Mouse (Mus musculus) liver, embryonic 13.5 days (tissue): Measurements from ENCODE around the gene Slc27a5. TPM values are rescaled to one million over a fixed set of nuclear protein-coding genes. Genes with fewer than 3 reads are reported as not detected.

Experiments used
- ATAC-seq: fragments of 200-750 bp; cut with Nextera tagmentation; 2 replicates; pipeline ENCODE4 v1.8.0; 2017; ENCODE audit warnings: low read depth, mild to moderate bottlenecking, moderate number of reproducible peaks, moderate library complexity
- DNase-seq: peaks from one replicate; pipeline ENCODE4 v3.0.0; 2022
- H3K27ac ChIP-seq: fragments of 300-500 bp; sonication (generic); 2 replicates; pipeline ENCODE4 v1.5.1; 2015; ENCODE audit warnings: moderate library complexity, mild to moderate bottlenecking, inconsistent platforms
- H3K27me3 ChIP-seq: fragments of 300-500 bp; sonication (generic); 2 replicates; pipeline ENCODE4 v1.6.1; 2015; ENCODE audit warnings: mild to moderate bottlenecking, inconsistent platforms
- H3K36me3 ChIP-seq: fragments of 300-500 bp; sonication (generic); 2 replicates; pipeline ENCODE4 v1.6.1; 2015; ENCODE audit warnings: mild to moderate bottlenecking, inconsistent platforms
- H3K4me1 ChIP-seq: fragments of 300-500 bp; sonication (generic); replicated peaks from 2 replicates; pipeline ENCODE4 v1.6.1; 2015; ENCODE audit warnings: inconsistent platforms
- H3K4me2 ChIP-seq: fragments of 300-500 bp; sonication (generic); 2 replicates; pipeline ENCODE4 v1.6.1; 2015; ENCODE audit warnings: inconsistent platforms, mild to moderate bottlenecking, moderate library complexity
- H3K4me3 ChIP-seq: fragments of 300-500 bp; sonication (generic); replicated peaks from 2 replicates; pipeline ENCODE4 v1.5.1; 2015; ENCODE audit warnings: mild to moderate bottlenecking, inconsistent platforms
- H3K9ac ChIP-seq: fragments of 300-500 bp; sonication (generic); 2 replicates; pipeline ENCODE4 v1.6.1; 2015; ENCODE audit warnings: mild to moderate bottlenecking, inconsistent platforms
- H3K9me3 ChIP-seq: fragments of 300-500 bp; sonication (generic); replicated peaks from 2 replicates; pipeline ENCODE4 v1.6.1; 2016; ENCODE audit warnings: inconsistent platforms
- WGBS: fragments of 180-500 bp; shearing (Covaris S2); methylation state at CpG from one replicate; pipeline ENCODE4 v1.1.7; 2015; ENCODE audit not compliant: insufficient replicate concordance; 5-methylcytosine and 5-hydroxymethylcytosine counted together
- polyA plus RNA-seq: library from polyadenylated mRNA; unstranded; fragments of >200 nt; fragmentation: Nextera tagmentation; extraction: Ambion mirVana; gene quantifications from 2 replicates; pipeline ENCODE4 v1.2.1, GENCODE M21; 2015

Gene Slc27a5
- polyA plus RNA-seq, 1 experiment from 2014 or later = 4.9 TPM

DNA sequence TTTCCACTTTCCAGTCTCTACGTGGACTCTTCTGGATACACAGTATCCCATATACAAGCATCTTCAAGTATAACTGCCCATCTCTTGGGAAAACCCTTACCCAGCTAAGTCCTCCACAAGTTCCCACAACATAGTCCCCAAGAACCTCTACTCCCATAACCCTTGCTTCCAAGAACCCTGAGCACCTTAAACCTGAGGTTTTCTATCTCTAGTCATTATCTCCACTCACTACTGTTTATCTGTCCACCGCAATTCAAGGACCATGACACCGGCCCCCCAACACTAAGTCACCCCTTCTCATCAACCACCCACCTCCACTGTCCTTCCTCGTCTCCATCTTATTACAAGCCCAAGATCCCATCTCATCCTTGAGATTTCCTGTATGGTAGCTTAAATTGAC, 38.8 kb upstream of the Slc27a5 start:
- Histone ChIP-seq H3K27ac (peak overlapping the region; percentile 97), H3K4me3 (peak overlapping the region; percentile 86), H3K9ac (peak overlapping the region; percentile 97), H3K27me3 (peaks cover 12% of the 10 kb centered on the region), H3K4me1 (peaks cover 66% of the 10 kb centered on the region), H3K4me2 (peak overlapping the region; percentile 74), H3K9me3 (no peaks in the 10 kb centered on the region), H3K36me3 (peaks cover 34% of the 10 kb centered on the region)
- ATAC-seq = no peak
- 28% methylated on average over 4 of the region's 4 CpGs for WGBS
- no peak for DNase-seq

DNA sequence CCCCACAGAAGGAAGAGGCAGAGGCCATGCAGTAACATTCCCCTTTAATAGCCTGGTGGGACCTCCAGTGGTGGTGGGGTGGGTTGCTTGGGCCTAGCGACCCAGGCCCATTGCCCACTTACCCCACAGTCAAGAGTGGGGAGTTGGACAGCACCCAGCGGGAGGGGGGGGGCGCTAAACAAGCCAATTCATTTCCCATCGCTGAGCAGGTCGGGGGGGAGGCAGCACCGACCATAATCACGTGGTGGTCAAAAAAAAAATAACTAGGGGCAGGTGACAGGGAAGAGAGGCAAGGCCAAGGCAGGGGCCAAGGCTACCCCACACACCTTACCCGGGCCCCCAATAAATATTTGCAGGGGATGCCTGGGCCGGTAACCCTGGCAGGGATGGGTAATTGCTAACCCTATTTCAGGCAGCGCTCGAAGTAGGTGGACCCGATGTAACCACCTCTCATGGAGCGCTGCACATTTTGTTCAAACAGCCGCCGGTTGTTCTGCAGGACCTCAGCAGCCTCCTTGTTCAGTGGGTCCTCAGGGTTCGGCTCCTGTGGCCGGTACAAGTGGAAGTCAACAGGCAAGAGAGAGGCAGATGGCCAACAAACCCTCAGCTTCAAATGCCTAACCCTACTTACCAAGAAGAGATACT, 37.3 kb upstream of the Slc27a5 start:
- Histone ChIP-seq H3K9ac (peak overlapping the region; percentile 88), H3K4me2 (peak overlapping the region; percentile 74), H3K27ac (peak overlapping the region; percentile 97), H3K4me3 (peak overlapping the region; percentile 78), H3K27me3 (no peaks in the 10 kb centered on the region), H3K4me1 (peaks cover 63% of the 10 kb centered on the region), H3K36me3 (peaks cover 49% of the 10 kb centered on the region), H3K9me3 (no peaks in the 10 kb centered on the region)
- DNase-seq (no peak), ATAC-seq (no peak)
- WGBS = 79% methylated on average over 16 of the region's 17 CpGs

DNA sequence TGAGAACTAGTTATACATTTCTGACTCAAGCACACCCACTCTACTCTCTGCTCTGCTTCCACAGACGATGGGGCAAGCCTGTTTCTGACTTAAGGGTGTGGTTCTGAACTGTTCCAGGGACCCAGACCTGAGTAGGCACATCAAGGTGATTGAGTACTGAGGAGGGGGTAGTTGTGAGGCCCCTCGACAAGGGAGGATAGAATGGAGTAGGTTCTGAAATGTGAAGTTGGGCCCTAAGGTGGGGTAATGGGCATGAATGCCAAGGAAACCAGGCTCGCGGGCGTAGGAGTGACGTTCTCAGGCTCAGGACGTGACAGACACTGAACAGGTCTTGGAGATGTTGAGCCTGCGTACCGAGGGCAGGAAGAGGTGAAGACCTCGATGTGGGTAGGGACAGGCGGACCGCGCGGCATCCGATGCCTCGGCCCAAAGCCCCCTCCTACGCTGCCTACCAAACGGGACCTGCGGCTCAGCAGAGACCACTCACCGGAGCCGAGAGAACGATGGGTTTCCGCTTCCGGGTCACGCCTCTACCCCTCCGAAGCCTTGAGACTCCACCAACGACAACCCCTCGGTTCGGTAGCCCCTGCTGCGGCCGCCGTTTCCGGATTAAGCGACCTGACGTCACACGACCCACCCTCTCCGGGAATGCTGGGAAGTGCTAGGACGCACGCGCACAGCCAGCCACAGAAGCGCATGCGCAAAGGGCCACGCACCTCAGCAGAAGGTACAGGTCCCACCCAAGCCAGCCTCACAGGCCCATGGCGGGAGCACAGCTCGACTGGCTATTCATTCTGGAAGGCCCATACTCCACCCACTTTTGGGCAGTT, 36.4 kb upstream of the Slc27a5 start, which contains the start of gene Chmp2a:
TSS of gene Chmp2a (minus strand) at position 660 of the 830 bp plus-strand sequence.
- peak within 1 kb of the TSS; percentile 78 for H3K4me3 ChIP-seq
- peak within 1 kb of the TSS; percentile 74 for H3K4me2 ChIP-seq
- DNase-seq (peak; percentile 96), ATAC-seq (peak; percentile 76)
- WGBS = under 1% methylated on average over 45 of the region's 45 CpGs
- no peaks in the 10 kb centered on the region for H3K27me3 ChIP-seq
- peaks cover 54% of the 10 kb centered on the region for H3K4me1 ChIP-seq
- peak within 1 kb of the TSS; percentile 88 for H3K9ac ChIP-seq
- peaks cover 59% of the 10 kb centered on the region for H3K36me3 ChIP-seq
- H3K27ac ChIP-seq = peak within 1 kb of the TSS; percentile 97
- no peaks in the 10 kb centered on the region for H3K9me3 ChIP-seq

DNA sequence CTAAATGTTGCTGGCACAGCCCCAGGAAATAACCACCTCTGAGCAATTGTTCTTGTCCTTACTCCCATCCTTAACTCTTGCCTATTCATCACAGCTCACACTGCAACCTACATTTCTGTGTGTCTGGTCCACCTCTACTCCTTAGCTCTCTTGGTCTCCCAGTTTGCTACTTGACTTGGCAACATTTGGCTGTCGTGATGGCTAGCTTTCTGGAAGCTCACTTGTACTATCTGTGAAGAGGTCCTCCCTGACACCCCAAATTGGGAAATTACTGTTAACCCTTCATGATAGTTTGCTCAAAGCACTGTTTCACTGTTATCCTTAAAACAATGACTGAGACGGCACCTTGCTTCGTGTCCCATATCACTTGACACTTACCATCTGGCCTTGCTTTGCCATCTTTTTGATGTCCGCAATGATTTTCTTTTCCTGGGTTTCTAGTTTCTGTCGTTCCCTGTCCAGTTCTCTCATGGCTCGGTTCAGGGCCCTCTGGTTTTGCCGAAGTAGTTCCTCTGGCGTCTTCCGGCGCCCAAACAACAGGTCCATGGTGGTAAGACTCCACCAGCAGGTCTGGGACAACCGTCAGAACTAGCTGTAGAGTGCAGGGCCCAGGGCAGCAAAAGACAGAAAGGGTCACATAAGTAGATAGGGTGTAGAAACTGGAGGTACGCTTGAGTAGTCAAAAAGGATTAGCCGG, 35.6 kb upstream of the Slc27a5 start:
- Histone ChIP-seq H3K9ac (peak overlapping the region; percentile 88), H3K4me2 (peak overlapping the region; percentile 74), H3K27ac (peak overlapping the region; percentile 97), H3K4me1 (peaks cover 49% of the 10 kb centered on the region), H3K9me3 (no peaks in the 10 kb centered on the region), H3K36me3 (peaks cover 66% of the 10 kb centered on the region), H3K27me3 (no peaks in the 10 kb centered on the region), H3K4me3 (peak overlapping the region; percentile 78)
- ATAC-seq = no peak
- DNase-seq = no peak
- 41% methylated on average over 13 of the region's 13 CpGs for WGBS

DNA sequence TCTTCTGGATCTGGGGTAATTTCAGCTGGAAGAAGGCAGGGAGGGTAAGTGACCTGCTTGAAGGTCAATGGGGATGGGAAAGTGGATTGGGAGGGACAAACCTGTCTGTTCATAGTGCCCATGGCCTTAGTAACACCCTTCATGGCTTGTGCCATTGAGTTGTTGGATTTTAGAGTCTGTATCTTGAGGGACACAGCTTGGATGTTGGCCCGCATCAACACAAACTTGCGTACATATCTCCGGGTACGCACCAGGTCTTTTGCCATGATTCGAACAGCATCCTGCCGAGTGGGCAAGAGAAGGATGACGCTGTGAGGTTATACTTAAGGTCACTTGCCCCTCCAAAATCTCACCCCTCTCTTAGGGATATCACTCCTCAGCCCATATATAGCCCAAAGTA, 34.5 kb upstream of the Slc27a5 start:
- Histone ChIP-seq H3K9ac (peak overlapping the region; percentile 88; the same call in 1 of the 2 replicates), H3K4me3 (peak overlapping the region; percentile 17; the same call in 1 of the 2 replicates), H3K4me1 (peaks cover 48% of the 10 kb centered on the region), H3K36me3 (peaks cover 77% of the 10 kb centered on the region), H3K27me3 (no peaks in the 10 kb centered on the region), H3K9me3 (no peaks in the 10 kb centered on the region), H3K4me2 (0 out of 2 replicates have a peak overlapping the region, but pooled peaks have one; percentile 74), H3K27ac (no peak overlapping the region)
- DNase-seq = no peak
- ATAC-seq = no peak
- 89% methylated on average over 7 of the region's 7 CpGs for WGBS

DNA sequence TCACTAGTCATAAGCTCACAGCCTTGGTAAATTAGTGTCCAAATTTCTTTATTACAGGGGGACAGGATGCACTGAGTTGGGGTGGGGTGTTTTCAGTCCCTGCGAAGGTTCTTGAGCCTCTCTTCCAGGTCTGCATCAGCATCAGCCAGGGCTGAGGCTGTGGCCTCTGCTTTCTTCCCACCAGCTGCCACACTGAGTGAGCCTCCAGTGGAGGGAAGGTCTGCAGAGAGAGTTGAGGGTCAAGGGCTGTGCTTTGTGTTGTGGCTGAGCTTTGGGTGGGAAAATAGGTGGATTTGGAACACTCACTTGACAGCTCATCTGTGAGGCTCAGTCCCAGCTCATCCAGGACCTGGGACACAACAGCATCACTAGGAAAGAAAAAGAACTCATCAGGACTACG, 34.0 kb upstream of the Slc27a5 start:
- no peak overlapping the region; the same call in 1 of the 2 replicates for H3K27ac ChIP-seq
- no peak overlapping the region for H3K4me3 ChIP-seq
- 81% methylated on average over 2 of the region's 2 CpGs for WGBS
- H3K27me3 ChIP-seq = no peaks in the 10 kb centered on the region
- peaks cover 49% of the 10 kb centered on the region for H3K4me1 ChIP-seq
- DNase-seq (no peak), ATAC-seq (no peak)
- no peak overlapping the region for H3K4me2 ChIP-seq
- 0 out of 2 replicates have a peak overlapping the region, but pooled peaks have one; percentile 10 for H3K9ac ChIP-seq
- no peaks in the 10 kb centered on the region for H3K9me3 ChIP-seq
- peaks cover 82% of the 10 kb centered on the region for H3K36me3 ChIP-seq

DNA sequence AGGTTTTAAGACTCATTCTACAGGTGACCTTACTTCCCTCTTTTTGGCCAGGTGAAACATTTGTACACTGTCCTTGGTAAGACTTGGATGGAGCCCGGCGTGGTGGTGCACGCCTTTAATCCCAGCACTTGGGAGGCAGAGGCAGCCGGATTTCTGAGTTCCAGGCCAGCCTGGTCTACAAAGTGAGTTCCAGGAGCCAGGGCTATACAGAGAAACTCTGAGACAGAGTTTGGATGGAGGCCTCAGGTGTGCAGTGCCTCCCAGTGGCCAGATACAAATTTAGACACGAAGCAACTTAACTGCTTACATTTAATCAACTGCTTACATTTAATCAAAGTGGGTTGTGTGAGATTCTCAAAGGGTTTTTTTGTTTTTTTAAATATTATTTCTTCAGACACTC, 33.1 kb upstream of the Slc27a5 start:
- 80% methylated on average over 5 of the region's 5 CpGs for WGBS
- Histone ChIP-seq H3K36me3 (peaks cover 88% of the 10 kb centered on the region), H3K4me2 (no peak overlapping the region), H3K4me3 (no peak overlapping the region), H3K9ac (no peak overlapping the region), H3K27ac (no peak overlapping the region), H3K9me3 (no peaks in the 10 kb centered on the region), H3K27me3 (no peaks in the 10 kb centered on the region), H3K4me1 (peaks cover 49% of the 10 kb centered on the region)
- DNase-seq = no peak
- ATAC-seq = no peak

DNA sequence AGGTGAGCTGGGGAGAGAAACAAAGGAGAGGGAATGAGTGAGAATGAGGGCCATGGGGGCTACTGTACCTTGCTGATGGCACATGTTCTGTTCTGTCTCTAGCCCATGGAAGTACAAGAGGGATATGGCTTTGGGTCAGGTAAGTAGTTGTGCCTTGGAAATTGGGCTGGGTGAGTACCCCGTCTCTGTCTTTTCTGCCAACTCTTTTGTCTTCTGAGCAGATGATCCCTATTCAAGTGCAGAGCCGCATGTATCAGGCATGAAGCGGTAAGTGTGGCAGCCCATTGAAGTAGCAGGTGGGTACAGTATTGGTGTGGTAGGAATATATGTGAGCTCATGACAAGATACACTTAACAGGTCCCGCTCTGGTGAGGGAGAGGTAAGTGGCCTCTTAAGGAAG, 31.0 kb upstream of the Slc27a5 start:
- Histone ChIP-seq H3K27me3 (no peaks in the 10 kb centered on the region), H3K4me3 (no peak overlapping the region), H3K9me3 (no peaks in the 10 kb centered on the region), H3K36me3 (peaks cover 83% of the 10 kb centered on the region), H3K27ac (no peak overlapping the region), H3K4me1 (peaks cover 46% of the 10 kb centered on the region), H3K9ac (no peak overlapping the region), H3K4me2 (no peak overlapping the region)
- WGBS = 86% methylated on average over 4 of the region's 4 CpGs
- ATAC-seq (no peak), DNase-seq (no peak)

DNA sequence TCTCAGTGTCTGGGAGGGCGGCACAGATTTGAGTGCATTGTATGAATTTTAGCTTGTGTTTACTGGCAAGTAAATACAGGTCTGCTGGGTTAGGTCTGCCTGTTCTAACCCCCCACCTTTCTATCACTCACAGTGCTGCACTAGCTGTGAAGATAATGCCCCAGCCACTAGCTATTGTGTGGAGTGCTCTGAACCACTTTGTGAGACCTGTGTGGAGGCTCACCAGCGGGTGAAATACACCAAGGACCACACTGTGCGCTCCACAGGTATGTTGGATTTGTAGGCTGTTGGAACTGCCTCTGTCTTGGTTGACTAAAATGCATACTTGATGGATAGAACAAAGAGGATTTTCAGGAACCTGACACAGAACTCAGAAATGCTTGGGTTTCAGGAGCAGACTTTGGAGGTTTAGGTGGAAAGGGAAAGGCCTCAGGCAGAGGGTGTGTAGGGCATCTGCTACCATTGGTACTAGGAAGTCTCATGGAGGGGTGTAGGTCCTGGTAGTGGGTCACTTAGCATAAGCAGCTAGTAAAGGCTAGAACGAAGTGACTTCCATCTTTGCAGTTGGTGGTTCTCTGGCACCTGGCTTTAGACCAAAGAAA, 27.6 kb upstream of the Slc27a5 start:
- DNase-seq (no peak), ATAC-seq (no peak)
- H3K36me3 ChIP-seq = peaks cover 52% of the 10 kb centered on the region
- peaks cover 39% of the 10 kb centered on the region for H3K4me1 ChIP-seq
- H3K4me2 ChIP-seq = peak overlapping the region; percentile 98
- peak overlapping the region; percentile 95 for H3K4me3 ChIP-seq
- WGBS = 30% methylated on average over 4 of the region's 4 CpGs
- H3K27ac ChIP-seq = peak overlapping the region; percentile 97
- H3K9me3 ChIP-seq = no peaks in the 10 kb centered on the region
- H3K27me3 ChIP-seq = no peaks in the 10 kb centered on the region
- peak overlapping the region; percentile 98 for H3K9ac ChIP-seq

DNA sequence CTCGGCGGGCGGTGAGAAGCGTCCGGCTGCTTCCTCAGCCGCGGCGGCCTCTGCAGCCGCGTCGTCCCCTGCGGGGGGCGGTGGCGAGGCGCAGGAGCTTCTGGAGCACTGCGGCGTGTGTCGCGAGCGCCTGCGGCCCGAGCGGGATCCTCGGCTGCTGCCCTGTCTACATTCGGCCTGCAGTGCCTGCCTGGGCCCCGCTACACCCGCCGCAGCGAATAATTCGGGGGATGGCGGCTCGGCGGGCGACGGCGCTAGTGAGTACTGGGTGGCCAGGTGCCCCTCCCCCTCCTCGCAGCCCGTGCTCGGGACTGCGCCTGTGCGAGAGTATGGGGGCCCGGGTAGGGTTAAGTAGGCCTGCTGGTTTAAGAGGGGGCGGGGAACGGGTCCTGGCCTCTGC, 26.8 kb upstream of the Slc27a5 start:
- H3K36me3 ChIP-seq = peaks cover 44% of the 10 kb centered on the region
- peaks cover 39% of the 10 kb centered on the region for H3K4me1 ChIP-seq
- under 1% methylated on average over 42 of the region's 44 CpGs for WGBS
- ATAC-seq (peak; percentile 54), DNase-seq (peak; percentile 69)
- peak overlapping the region; percentile 98 for H3K4me2 ChIP-seq
- H3K27me3 ChIP-seq = no peaks in the 10 kb centered on the region
- peak overlapping the region; percentile 98 for H3K9ac ChIP-seq
- H3K9me3 ChIP-seq = no peaks in the 10 kb centered on the region
- peak overlapping the region; percentile 95 for H3K4me3 ChIP-seq
- peak overlapping the region; percentile 97 for H3K27ac ChIP-seq
